Mouse (Mus musculus): ENCODE results near the gene Nudt9. TPM values are rescaled to one million over a fixed set of nuclear protein-coding genes. Genes with fewer than 3 reads are reported as not detected.

Nudt9 gene
- polyA plus RNA-seq, 1 experiment, result 58.9 TPM

- H3K36me3 ChIP-seq (ENCODE audit: control insufficient read depth, insufficient read depth), result no peaks in the 10 kb centered on the region
- H3K4me3 ChIP-seq (ENCODE audit: insufficient read depth, poor library complexity, severe bottlenecking), result no peak overlapping the region
- H3K79me2 ChIP-seq (ENCODE audit: control insufficient read depth, insufficient read depth), result no peaks in the 10 kb centered on the region
- H3K27me3 ChIP-seq (ENCODE audit: control insufficient read depth, insufficient read depth, insufficient read length), result no peaks in the 10 kb centered on the region
- H3ac ChIP-seq (ENCODE audit: control insufficient read depth, insufficient read length, low read depth), result no peak overlapping the region
- no peak for TF ChIP-seq CTCF (IDR thresholded peaks at IDR 0.05; ENCODE audit: control insufficient read depth, insufficient read depth, insufficient read length)
- no peak for TF ChIP-seq FOSL1 (IDR thresholded peaks at IDR 0.05; ENCODE audit: insufficient read depth, low read length, poor library complexity, severe bottlenecking)
- no peak for TF ChIP-seq MAX (IDR thresholded peaks at IDR 0.05)
- TF ChIP-seq MYOG (IDR thresholded peaks at IDR 0.05; ENCODE audit: control insufficient read depth, extremely low read depth, insufficient read length), result no peak
- no peak for TF ChIP-seq MYOD1 (IDR thresholded peaks at IDR 0.05; ENCODE audit: control insufficient read depth, insufficient read length, low read depth)
- TF ChIP-seq CEBPB (IDR thresholded peaks at IDR 0.05; ENCODE audit: low read depth), result no peak
- no peak for TF ChIP-seq USF1 (IDR thresholded peaks at IDR 0.05; ENCODE audit: low read depth)
- H3K79me3 ChIP-seq (ENCODE audit: low read depth), result no peaks in the 10 kb centered on the region
These were observed 64.2 kb downstream of the Nudt9 start for GRCm38 (mm10) chr5:104110171-104110920.

- Histone ChIP-seq H3ac (ENCODE audit: control insufficient read depth, insufficient read length, low read depth) (no peak overlapping the region), H3K4me3 (ENCODE audit: insufficient read depth, poor library complexity, severe bottlenecking) (no peak overlapping the region), H3K36me3 (ENCODE audit: control insufficient read depth, insufficient read depth) (no peaks in the 10 kb centered on the region), H3K79me3 (ENCODE audit: low read depth) (no peaks in the 10 kb centered on the region), H3K79me2 (ENCODE audit: control insufficient read depth, insufficient read depth) (no peaks in the 10 kb centered on the region), H3K27me3 (ENCODE audit: control insufficient read depth, insufficient read depth, insufficient read length) (no peaks in the 10 kb centered on the region)
- TF ChIP-seq MYOD1 (IDR thresholded peaks at IDR 0.05; ENCODE audit: control insufficient read depth, insufficient read length, low read depth), result no peak
These were observed 65.9 kb downstream of the Nudt9 start for GRCm38 (mm10) chr5:104112016-104112415.

- H3K4me3 ChIP-seq (ENCODE audit: insufficient read depth, poor library complexity, severe bottlenecking), result no peak overlapping the region
These were observed 66.4 kb downstream of the Nudt9 start for GRCm38 (mm10) chr5:104112511-104112910.

GRCm38 (mm10) chr5:104113491-104114172 lies 67.5 kb downstream of the Nudt9 start, which contains the start of gene Sparcl1:
Sparcl1 (minus strand) TSS chr5:104113733.
- H3K79me3 ChIP-seq (ENCODE audit: low read depth), result no peaks in the 10 kb centered on the region
- H3K79me2 ChIP-seq (ENCODE audit: control insufficient read depth, insufficient read depth), result no peaks in the 10 kb centered on the region
- TF ChIP-seq MAX (IDR thresholded peaks at IDR 0.05) (no peak), CEBPB (IDR thresholded peaks at IDR 0.05; ENCODE audit: low read depth) (no peak), FOSL1 (IDR thresholded peaks at IDR 0.05; ENCODE audit: insufficient read depth, low read length, poor library complexity, severe bottlenecking) (no peak), USF1 (IDR thresholded peaks at IDR 0.05; ENCODE audit: low read depth) (no peak)
- no peaks in the 10 kb centered on the region for H3K36me3 ChIP-seq (ENCODE audit: control insufficient read depth, insufficient read depth)
- H3K4me3 ChIP-seq (ENCODE audit: insufficient read depth, poor library complexity, severe bottlenecking), result no peak within 1 kb of the TSS
- H3K27me3 ChIP-seq (ENCODE audit: control insufficient read depth, insufficient read depth, insufficient read length), result no peaks in the 10 kb centered on the region
- H3ac ChIP-seq (ENCODE audit: control insufficient read depth, insufficient read length, low read depth), result no peak within 1 kb of the TSS

More at GRCm38 (mm10) chr5:104112511-104112910, 66.4 kb downstream of the Nudt9 start:
- no peak overlapping the region for H3ac ChIP-seq (ENCODE audit: control insufficient read depth, insufficient read length, low read depth)
- H3K36me3 ChIP-seq (ENCODE audit: control insufficient read depth, insufficient read depth), result no peaks in the 10 kb centered on the region
- H3K79me3 ChIP-seq (ENCODE audit: low read depth), result no peaks in the 10 kb centered on the region
- TF ChIP-seq MYOG (IDR thresholded peaks at IDR 0.05; ENCODE audit: control insufficient read depth, extremely low read depth, insufficient read length), result no peak
- no peak for TF ChIP-seq FOSL1 (IDR thresholded peaks at IDR 0.05; ENCODE audit: insufficient read depth, low read length, poor library complexity, severe bottlenecking)
- TF ChIP-seq MYOD1 (IDR thresholded peaks at IDR 0.05; ENCODE audit: control insufficient read depth, insufficient read length, low read depth), result no peak
- no peak for TF ChIP-seq CTCF (IDR thresholded peaks at IDR 0.05; ENCODE audit: control insufficient read depth, insufficient read depth, insufficient read length)
- TF ChIP-seq MAX (IDR thresholded peaks at IDR 0.05), result no peak
- no peak for TF ChIP-seq USF1 (IDR thresholded peaks at IDR 0.05; ENCODE audit: low read depth)
- TF ChIP-seq CEBPB (IDR thresholded peaks at IDR 0.05; ENCODE audit: low read depth), result no peak
- no peaks in the 10 kb centered on the region for H3K79me2 ChIP-seq (ENCODE audit: control insufficient read depth, insufficient read depth)
- no peaks in the 10 kb centered on the region for H3K27me3 ChIP-seq (ENCODE audit: control insufficient read depth, insufficient read depth, insufficient read length)

Small RNAs within 50 kb of the gene (microRNA-seq; reads per million reads assigned to microRNA genes)
- 5.4 reads per million, percentile 53 among the genes with 10 or more reads in this experiment for gene Mir5619 (ENCODE audit: borderline microRNAs expressed)

Other genes with a start within 250 kb of the Nudt9 start
- 1.1 TPM for gene Klhl8, start 135.0 kb upstream of the Nudt9 start, polyA plus RNA-seq (2012; fragmentation: generic; extraction: Trizol)
- not detected for gene Hsd17b13, start 68.9 kb upstream of the Nudt9 start, polyA plus RNA-seq (2012; fragmentation: generic; extraction: Trizol)
- 7.4 TPM for gene Hsd17b11, start 24.4 kb upstream of the Nudt9 start, polyA plus RNA-seq (2012; fragmentation: generic; extraction: Trizol)
- not detected for gene Gm17660, start 31.3 kb downstream of the Nudt9 start, polyA plus RNA-seq (2012; fragmentation: generic; extraction: Trizol)
- not detected for gene Sparcl1, start 67.4 kb downstream of the Nudt9 start, polyA plus RNA-seq (2012; fragmentation: generic; extraction: Trizol)
- not detected for gene Dspp, start 124.4 kb downstream of the Nudt9 start, polyA plus RNA-seq (2012; fragmentation: generic; extraction: Trizol)
- gene Dmp1, start 156.3 kb downstream of the Nudt9 start, polyA plus RNA-seq (2012; fragmentation: generic; extraction: Trizol), result 3.4 TPM

All from C2C12 (cell line).